Mouse (Mus musculus): ENCODE data around the gene Slf2.

Gene Slf2

DNA sequence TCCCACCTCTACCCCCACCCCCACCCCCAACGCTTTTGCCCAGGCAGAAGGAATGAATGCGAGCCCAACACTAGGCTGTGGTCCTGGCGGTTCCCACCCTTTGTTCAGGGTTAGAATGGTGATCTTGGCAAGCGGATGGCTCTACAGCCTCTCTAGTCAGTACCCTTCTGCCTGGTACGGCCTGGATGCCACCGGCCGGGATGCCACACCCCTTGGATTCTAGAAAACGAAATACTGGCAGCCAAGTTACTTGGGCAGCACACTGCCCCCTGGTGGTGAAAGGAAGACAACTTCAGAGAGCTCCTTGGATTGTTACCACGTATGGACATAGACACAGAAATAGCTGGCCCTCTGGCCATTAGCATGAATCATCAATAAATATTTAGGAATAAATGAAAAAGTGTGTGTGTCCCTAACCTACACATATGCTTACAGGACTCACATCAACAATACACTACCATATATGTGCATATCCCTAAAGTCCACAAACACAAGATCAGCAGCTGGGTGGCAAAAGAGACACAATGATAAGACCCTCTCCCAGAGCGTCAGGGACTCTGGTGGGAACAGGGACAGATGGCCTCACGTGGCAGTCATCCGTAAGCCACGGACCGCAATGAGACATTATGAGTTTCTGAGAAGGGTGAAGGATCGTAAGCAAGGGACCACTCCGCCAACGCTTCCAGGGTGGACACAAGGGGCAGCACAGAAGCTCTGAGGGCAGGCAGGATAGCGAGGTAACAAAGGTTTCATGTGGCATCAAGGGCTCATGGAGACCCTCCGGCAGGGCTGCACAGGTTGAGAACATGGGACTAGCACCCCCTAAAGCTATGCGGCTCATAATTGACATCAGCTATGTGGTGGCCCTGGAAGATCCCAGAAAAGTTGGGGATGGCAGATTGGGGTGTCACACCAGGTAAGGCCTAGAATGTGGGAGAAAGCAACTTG is 100.1 kb downstream of the Slf2 start:
- peak; percentile 82 for DNase-seq (ENCODE audit: low read depth, low spot score)

DNA sequence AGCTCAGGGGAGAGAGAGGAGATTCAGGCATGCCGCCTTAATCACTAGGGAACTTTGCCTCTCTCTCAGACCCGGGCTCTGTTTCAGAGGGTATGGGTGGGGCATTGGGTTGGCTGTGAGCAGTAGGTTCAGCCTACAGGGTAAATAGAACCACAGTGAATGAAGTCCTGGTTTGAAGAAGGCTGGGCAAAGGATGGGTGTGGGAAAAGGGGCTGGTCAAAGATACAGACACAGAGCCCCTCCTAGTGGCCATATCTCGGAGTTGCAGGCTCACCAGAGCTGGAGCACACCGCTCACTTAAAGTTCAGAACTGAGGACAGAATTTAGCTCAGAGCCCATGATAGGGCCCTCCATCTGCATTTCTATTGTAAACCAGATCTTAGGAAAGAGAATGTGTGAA is 100.8 kb downstream of the Slf2 start:
- DNase-seq (ENCODE audit: low read depth, low spot score): peak; percentile 68
